In the genomic region with DNA sequence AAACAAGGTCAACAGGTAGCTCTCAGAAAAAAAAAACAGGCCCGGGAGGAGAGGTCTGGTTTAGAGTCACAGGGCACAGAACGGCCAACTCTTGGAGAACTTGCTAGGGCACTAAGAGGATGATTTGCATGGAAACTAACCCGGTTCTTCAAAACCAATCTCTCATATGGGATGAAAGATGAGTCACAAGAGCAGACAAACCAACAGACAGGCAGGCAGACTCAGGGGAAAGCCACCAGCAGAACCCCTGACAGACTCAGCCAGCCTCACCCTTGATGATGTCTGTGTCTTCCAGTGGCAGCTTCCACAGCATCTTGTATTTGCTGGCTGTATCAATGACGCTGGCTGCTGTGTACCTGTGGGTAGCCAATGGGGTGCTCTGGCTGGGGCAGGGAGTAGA, we compare ENCODE assay signal across 20 mouse cellular contexts. TPM values are rescaled to one million over a fixed set of nuclear protein-coding genes. Genes with fewer than 3 reads are reported as not detected.
DNase-seq lines count a peak whose midpoint lies in the region; TF ChIP-seq lines count a peak whose summit lies in the region.
"Had no signal": no experiment of that assay in that cellular context is flagged by ENCODE, and none has a peak within 500 bp of the region (broad histone marks: within the 10 kb centered on the region; RNA-seq: fewer than 3 reads in every experiment).

No protein-coding gene starts in this region.

- no peak for TF ChIP-seq POLR2A in CH12.LX (IDR thresholded peaks at IDR 0.05; ENCODE audit: low read depth, low read length)

- TF ChIP-seq RAD21 in CH12.LX (IDR thresholded peaks at IDR 0.05; ENCODE audit: low read depth, low read length) = no peak

- H3K27me3 ChIP-seq in CH12.LX (replicated peaks) = no peaks in the 10 kb centered on the region
- H3K27me3 ChIP-seq: Patski had no signal

- 0 out of 2 replicates have a peak overlapping the region, but pooled peaks have one; percentile 5 for H3K9ac ChIP-seq in CH12.LX (ENCODE audit: insufficient read depth, low read depth)

- peak overlapping the region; percentile 87 for H3K27ac ChIP-seq in gastrocnemius, adult 2 months
- H3K27ac ChIP-seq in CH12.LX (ENCODE audit: insufficient read depth, low read depth) = peak overlapping the region; percentile 56

- dilution Hi-C loops in CH12.LX (cut with MboI; ENCODE audit: extremely low pct_ligation_motif_present, extremely low pct_unique_long_range_greater_than_20kb, low sequenced_read_pairs) = no loop called here

- peaks cover 25 to 46% of the 10 kb centered on the region in 2 experiments for H3K4me1 ChIP-seq in CH12.LX (ENCODE audit: control insufficient read depth in 1 of 2, insufficient read depth in 2 of 2)

- no peak for TF ChIP-seq CTCF in gastrocnemius, adult 2 months (IDR thresholded peaks at IDR 0.05)
- no peak for TF ChIP-seq CTCF in CH12.LX (conservative IDR thresholded peaks at IDR 0.05 in 1 of 2, IDR thresholded peaks at IDR 0.05 in 1 of 2; ENCODE audit: low read depth in 2 of 2, low read length in 2 of 2)

- no peak overlapping the region for H3K4me3 ChIP-seq in gastrocnemius, adult 2 months
- peak overlapping the region in 1 of 3 experiments; percentile 17 for H3K4me3 ChIP-seq in CH12.LX (replicated peaks in 1 of 3; ENCODE audit: low read depth in 2 of 3, low read length in 2 of 3, poor library complexity in 1 of 3)

- peak overlapping the region; percentile 50; the same call in 1 of the 2 replicates for H3K4me2 ChIP-seq in CH12.LX (ENCODE audit: insufficient read depth, low read depth, poor library complexity, severe bottlenecking)

- peak; percentile 20 for DNase-seq in gastrocnemius, adult 2 months
- DNase-seq in gastrocnemius, postnatal 10 days = no peak
- DNase-seq in 416B (ENCODE audit: low read depth) (peak; percentile 25), CH12.LX (ENCODE audit: extremely low read depth) (peak; percentile 74)
- no peak for DNase-seq in thymus, postnatal 36 days
- no peak for DNase-seq in T-cell, adult 2 months (ENCODE audit: low spot score)
- DNase-seq: adrenal gland, adult 2 months; adrenal gland, adult 8-10 months; adrenal gland, postnatal 10 days; adrenal gland, postnatal 25 days; B cell, adult 2 months; cerebellum, adult 11 months; cerebellum, adult 11-12 months; cerebellum, adult 18-20 months; cerebellum, adult 2 months; cerebellum, adult 8-10 months; cerebellum, adult 9-10 months had no signal

- intact Hi-C loops in gastrocnemius, adult 2 months (cut with DNase I) = loop anchor here (2.0 kb wide), 1 partner anchor 29 kb away; no protein-coding TSS in a partner anchor

- in situ Hi-C loops in CH12.LX (cut with MboI; ENCODE audit: low pct_ligation_motif_present, low pct_unique_long_range_greater_than_20kb, low sequenced_read_pairs) = no loop called here

- TF ChIP-seq EP300 in CH12.LX (IDR thresholded peaks at IDR 0.05; ENCODE audit: low read length) = peak; percentile 48; the same call in 1 of the 2 replicates

- H3K9me3 ChIP-seq in CH12.LX (replicated peaks; ENCODE audit: low read length) = no peaks in the 10 kb centered on the region
- H3K9me3 ChIP-seq: G1E had no signal

- no peaks in the 10 kb centered on the region for H3K79me2 ChIP-seq in CH12.LX (replicated peaks; ENCODE audit: control insufficient read depth, extremely low read depth, insufficient read depth, poor library complexity, severe bottlenecking)

- peaks cover 21 to 64% of the 10 kb centered on the region in 2 experiments for H3K36me3 ChIP-seq in CH12.LX (replicated peaks in 1 of 2; ENCODE audit: control insufficient read depth in 1 of 2, insufficient read depth in 1 of 2, low read length in 1 of 2)
- H3K36me3 ChIP-seq: G1E had no signal

TF ChIP-seq in CH12.LX, 34 proteins besides CTCF, POLR2A, EP300 and RAD21:
- TF ChIP-seq IRF4 (IDR thresholded peaks at IDR 0.05; ENCODE audit: low read depth, low read length) (peak; percentile 20; the same call in 1 of the 2 replicates), UBTF (IDR thresholded peaks at IDR 0.05; ENCODE audit: low read depth, low read length) (0 out of 2 replicates have a peak, but pooled peaks have one; percentile 30), ZC3H11A (IDR thresholded peaks at IDR 0.05; ENCODE audit: low read depth, low read length) (no peak), MEF2A (IDR thresholded peaks at IDR 0.05; ENCODE audit: borderline replicate concordance, low read depth, low read length) (0 out of 2 replicates have a peak, but pooled peaks have one; percentile 35), ZNF384 (IDR thresholded peaks at IDR 0.05; ENCODE audit: low read depth, low read length) (peak; percentile 17; the same call in 1 of the 2 replicates), TBP (conservative IDR thresholded peaks at IDR 0.05; ENCODE audit: low read depth, low read length) (peak; percentile 90), JUND (conservative IDR thresholded peaks at IDR 0.05; ENCODE audit: low read depth, low read length) (no peak), TCF12 (IDR thresholded peaks at IDR 0.05; ENCODE audit: low read depth, low read length) (0 out of 2 replicates have a peak, but pooled peaks have one; percentile 36), MAZ (IDR thresholded peaks at IDR 0.05; ENCODE audit: low read depth, low read length) (0 out of 2 replicates have a peak, but pooled peaks have one; percentile 37), MAFK (IDR thresholded peaks at IDR 0.05; ENCODE audit: insufficient replicate concordance, low read length) (no peak), NRF1 (IDR thresholded peaks at IDR 0.05; ENCODE audit: low read depth, low read length) (no peak), MAX (IDR thresholded peaks at IDR 0.05; ENCODE audit: low read length) (peak; percentile 35; the same call in 1 of the 2 replicates), SIN3A (IDR thresholded peaks at IDR 0.05; ENCODE audit: low read length) (no peak; the same call in 1 of the 2 replicates), ETS1 (conservative IDR thresholded peaks at IDR 0.05; ENCODE audit: low read depth, low read length) (0 out of 2 replicates have a peak, but pooled peaks have one; percentile 24), CHD2 (IDR thresholded peaks at IDR 0.05; ENCODE audit: low read length) (no peak), ELF1 (IDR thresholded peaks at IDR 0.05; ENCODE audit: low read depth, low read length) (0 out of 2 replicates have a peak, but pooled peaks have one; percentile 6), NELFE (IDR thresholded peaks at IDR 0.05; ENCODE audit: low read depth, low read length) (peak; percentile 34; the same call in 1 of the 2 replicates)

RNA-seq across cellular contexts. Expression of gene Relt, which starts 18.7 kb away (rescaled TPM):
- total RNA-seq in gastrocnemius, adult 2 months (2021) = 10 to 100 TPM in 1 of 2 experiments, 1 to 10 TPM in 1; 9.5 to 19.8 TPM
- 10 to 100 TPM; 14.8 to 19.3 TPM for total RNA-seq in gastrocnemius, postnatal 10 days (2021)
- 27.7 and 29.9 TPM in 2 replicates for total RNA-seq in CH12.LX (2012; rRNA removed)
- 24.5 and 25.7 TPM in 2 replicates for total RNA-seq in CH12.LX (2014; rRNA removed)
- polyA plus RNA-seq in CH12.LX (2012; ENCODE audit: insufficient read length, low read depth) = 24.9 and 31.1 TPM in 2 replicates

RNA-seq across cellular contexts. Expression of gene Arhgef17, which starts 50.0 kb away (rescaled TPM):
- 10 to 100 TPM; 20.9 to 33.3 TPM for total RNA-seq in gastrocnemius, adult 2 months (2021)
- 10 to 100 TPM; 29.6 to 35.5 TPM for total RNA-seq in gastrocnemius, postnatal 10 days (2021)
- total RNA-seq in CH12.LX (2012; rRNA removed) (4.6 and 6.7 TPM in 2 replicates), CH12.LX (2014; rRNA removed) (2.3 and 2.6 TPM in 2 replicates)
- polyA plus RNA-seq in CH12.LX (2012; ENCODE audit: insufficient read length, low read depth) = 5.2 and 5.6 TPM in 2 replicates
- polyA plus RNA-seq: CD4-positive, CD25-positive, alpha-beta regulatory T cell, adult 4 months had no signal

Comparison
In these comparisons a context has a peak if more than half of its experiments do, and no peak if none do; other contexts are left out.
1. DNase-seq: peak in gastrocnemius, adult 2 months (single experiment), 416B (single experiment) and CH12.LX (single experiment); none in gastrocnemius, postnatal 10 days (single experiment), thymus, postnatal 36 days (0 of 2) and T-cell, adult 2 months (single experiment).